Mouse (Mus musculus): Measurements from ENCODE around the gene Alox12e.

DNA sequence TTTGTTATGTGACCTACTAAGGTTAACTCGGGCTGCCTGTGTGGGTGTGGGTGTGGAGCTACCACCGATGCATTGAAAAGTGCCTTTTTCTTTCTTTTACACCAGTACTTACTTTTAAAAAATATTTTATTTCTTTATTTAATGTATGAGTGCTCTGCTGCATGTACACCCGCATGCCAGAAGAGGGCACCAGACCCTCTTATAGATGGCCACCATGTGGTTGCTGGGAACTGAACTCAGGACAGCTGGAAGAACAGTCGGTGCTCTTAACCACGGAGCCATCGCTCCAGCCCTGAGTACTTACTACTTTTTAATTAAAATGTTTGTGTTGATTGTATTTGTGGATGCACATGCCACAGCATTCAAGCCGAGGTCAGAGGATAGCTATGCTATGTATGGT lies 8.6 kb downstream of the Alox12e start:
- TF ChIP-seq POLR2A (IDR thresholded peaks at IDR 0.05; ENCODE audit: low read depth, low read length) (no peak), CTCF (IDR thresholded peaks at IDR 0.05; ENCODE audit: borderline replicate concordance, insufficient read depth, low read length) (no peak)

Measured in embryonic fibroblast, embryonic 13.5 days (primary cell).